Mouse (Mus musculus): ENCODE measurements at regions not wholly inside any gene's neighbourhood (a gene's known extent, or its start where the extent isn't known, plus 50 kb on each side); places are given as distances from the start of the nearest gene placed in this dataset.

DNA sequence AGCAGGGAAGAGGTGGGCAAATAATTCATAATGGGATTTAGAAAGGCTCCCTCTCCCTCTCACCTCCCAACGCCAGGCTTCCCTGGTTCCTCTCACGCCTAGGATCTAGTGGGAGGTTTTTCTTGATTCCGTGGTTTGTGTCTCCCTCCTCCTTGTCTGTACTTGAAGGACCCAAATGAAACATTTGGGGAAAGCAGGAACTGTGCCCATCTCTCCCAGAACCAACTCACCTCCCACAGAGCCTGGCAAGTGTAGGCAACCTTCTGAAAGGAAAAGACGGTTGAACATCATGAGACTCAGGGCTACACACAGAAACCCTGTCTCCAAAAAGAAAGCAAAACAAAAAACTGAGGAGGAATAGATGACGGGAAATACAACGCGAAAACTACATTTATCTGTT is 126.0 kb upstream of the E2f7 start:
- Histone ChIP-seq H3K27me3 (replicated peaks) (no peaks in the 10 kb centered on the region), H3K36me3 (replicated peaks in 1 of 2; ENCODE audit: control insufficient read depth in 1 of 2, insufficient read depth in 1 of 2, low read length in 1 of 2) (no peaks in the 10 kb centered on the region), H3K4me3 (replicated peaks in 1 of 3; ENCODE audit: low read depth in 2 of 3, low read length in 2 of 3, poor library complexity in 1 of 3) (no peak overlapping the region), H3K4me1 (ENCODE audit: control insufficient read depth in 1 of 2, insufficient read depth in 2 of 2) (no peaks in the 10 kb centered on the region), H3K9me3 (replicated peaks; ENCODE audit: low read length) (peaks cover 4% of the 10 kb centered on the region), H3K79me2 (replicated peaks; ENCODE audit: control insufficient read depth, extremely low read depth, insufficient read depth, poor library complexity, severe bottlenecking) (no peaks in the 10 kb centered on the region), H3K4me2 (ENCODE audit: insufficient read depth, low read depth, poor library complexity, severe bottlenecking) (no peak overlapping the region), H3K9ac (ENCODE audit: insufficient read depth, low read depth) (no peak overlapping the region), H3K27ac (ENCODE audit: insufficient read depth, low read depth) (no peak overlapping the region)
- TF ChIP-seq JUND (conservative IDR thresholded peaks at IDR 0.05; ENCODE audit: low read depth, low read length) (no peak), UBTF (IDR thresholded peaks at IDR 0.05; ENCODE audit: low read depth, low read length) (no peak), ETS1 (conservative IDR thresholded peaks at IDR 0.05; ENCODE audit: low read depth, low read length) (no peak), ZMIZ1 (IDR thresholded peaks at IDR 0.05; ENCODE audit: low read depth, low read length) (no peak), MAX (IDR thresholded peaks at IDR 0.05; ENCODE audit: low read length) (no peak), MXI1 (IDR thresholded peaks at IDR 0.05; ENCODE audit: low read depth, low read length) (no peak), PAX5 (IDR thresholded peaks at IDR 0.05; ENCODE audit: low read length) (no peak), SMC3 (IDR thresholded peaks at IDR 0.05; ENCODE audit: low read depth, low read length) (no peak), ZNF384 (IDR thresholded peaks at IDR 0.05; ENCODE audit: low read depth, low read length) (no peak), MAZ (IDR thresholded peaks at IDR 0.05; ENCODE audit: low read depth, low read length) (no peak), MEF2A (IDR thresholded peaks at IDR 0.05; ENCODE audit: borderline replicate concordance, low read depth, low read length) (no peak), MAFK (IDR thresholded peaks at IDR 0.05; ENCODE audit: insufficient replicate concordance, low read length) (no peak), USF2 (conservative IDR thresholded peaks at IDR 0.05; ENCODE audit: low read depth, low read length) (no peak), CTCF (conservative IDR thresholded peaks at IDR 0.05 in 1 of 2, IDR thresholded peaks at IDR 0.05 in 1 of 2; ENCODE audit: low read depth in 2 of 2, low read length in 2 of 2) (no peak)
- DNase-seq (ENCODE audit: extremely low read depth) = no peak
- dilution Hi-C loops (cut with MboI; ENCODE audit: extremely low pct_ligation_motif_present, extremely low pct_unique_long_range_greater_than_20kb, low sequenced_read_pairs) (no loop called here), in situ Hi-C loops (cut with MboI; ENCODE audit: low pct_ligation_motif_present, low pct_unique_long_range_greater_than_20kb, low sequenced_read_pairs) (no loop called here)

DNA sequence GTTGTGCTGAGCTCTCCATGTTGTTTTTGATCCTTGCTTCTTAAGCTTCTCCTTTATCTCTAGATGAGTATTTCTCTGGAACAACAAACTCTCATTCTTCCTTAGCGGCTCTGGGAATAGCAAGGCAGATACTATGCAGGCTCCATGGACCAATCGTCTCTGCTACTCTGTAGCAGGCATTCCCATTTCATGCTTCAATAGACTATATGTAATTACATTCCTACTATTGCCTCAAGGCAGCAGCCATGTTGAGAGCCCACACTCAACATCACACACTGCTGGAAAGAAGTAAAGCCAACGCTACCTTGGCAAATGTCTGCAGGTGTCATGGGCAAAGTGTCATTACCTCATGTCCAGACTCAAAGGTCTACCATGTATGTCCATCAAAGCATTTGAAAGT is 119.6 kb upstream of the E2f7 start:
- Histone ChIP-seq H3K36me3 (replicated peaks in 1 of 2; ENCODE audit: control insufficient read depth in 1 of 2, insufficient read depth in 1 of 2, low read length in 1 of 2) (no peaks in the 10 kb centered on the region), H3K9me3 (replicated peaks; ENCODE audit: low read length) (peaks cover under 1% of the 10 kb centered on the region), H3K27ac (ENCODE audit: insufficient read depth, low read depth) (no peak overlapping the region), H3K4me1 (ENCODE audit: control insufficient read depth in 1 of 2, insufficient read depth in 2 of 2) (no peaks in the 10 kb centered on the region), H3K27me3 (replicated peaks) (no peaks in the 10 kb centered on the region), H3K4me3 (replicated peaks in 1 of 3; ENCODE audit: low read depth in 2 of 3, low read length in 2 of 3, poor library complexity in 1 of 3) (no peak overlapping the region), H3K4me2 (ENCODE audit: insufficient read depth, low read depth, poor library complexity, severe bottlenecking) (no peak overlapping the region), H3K9ac (ENCODE audit: insufficient read depth, low read depth) (no peak overlapping the region), H3K79me2 (replicated peaks; ENCODE audit: control insufficient read depth, extremely low read depth, insufficient read depth, poor library complexity, severe bottlenecking) (no peaks in the 10 kb centered on the region)
- dilution Hi-C loops (cut with MboI; ENCODE audit: extremely low pct_ligation_motif_present, extremely low pct_unique_long_range_greater_than_20kb, low sequenced_read_pairs) (no loop called here), in situ Hi-C loops (cut with MboI; ENCODE audit: low pct_ligation_motif_present, low pct_unique_long_range_greater_than_20kb, low sequenced_read_pairs) (no loop called here)
- no peak for DNase-seq (ENCODE audit: extremely low read depth)
- TF ChIP-seq TCF12 (IDR thresholded peaks at IDR 0.05; ENCODE audit: low read depth, low read length) = no peak
- no peak for TF ChIP-seq NELFE (IDR thresholded peaks at IDR 0.05; ENCODE audit: low read depth, low read length)
- TF ChIP-seq ZMIZ1 (IDR thresholded peaks at IDR 0.05; ENCODE audit: low read depth, low read length) = no peak
- no peak for TF ChIP-seq BHLHE40 (IDR thresholded peaks at IDR 0.05; ENCODE audit: low read depth, low read length)
- TF ChIP-seq MAFK (IDR thresholded peaks at IDR 0.05; ENCODE audit: insufficient replicate concordance, low read length) = no peak
- no peak for TF ChIP-seq CHD1 (IDR thresholded peaks at IDR 0.05; ENCODE audit: low read depth, low read length)
- no peak for TF ChIP-seq JUN (IDR thresholded peaks at IDR 0.05; ENCODE audit: insufficient read depth, low read depth, low read length)
- TF ChIP-seq IRF4 (IDR thresholded peaks at IDR 0.05; ENCODE audit: low read depth, low read length) = no peak
- no peak for TF ChIP-seq CTCF (conservative IDR thresholded peaks at IDR 0.05 in 1 of 2, IDR thresholded peaks at IDR 0.05 in 1 of 2; ENCODE audit: low read depth in 2 of 2, low read length in 2 of 2)
- no peak for TF ChIP-seq RAD21 (IDR thresholded peaks at IDR 0.05; ENCODE audit: low read depth, low read length)

All from CH12.LX (cell line).